Mouse (Mus musculus) macrophage (primary cell): ENCODE measurements around the gene Mdn1. TPM values are rescaled to one million over a fixed set of nuclear protein-coding genes. Genes with fewer than 3 reads are reported as not detected.
A peak's percentile ranks its signal among the peaks of the same experiment; 100 is the strongest.

Experiments
- H3K27ac ChIP-seq: fragments of 350-480 bp; formaldehyde crosslinking; 2 replicates; pipeline ENCODE4 v1.9.0; 2021
- H3K36me3 ChIP-seq: fragments of 350-480 bp; formaldehyde crosslinking; 2 replicates; pipeline ENCODE4 v1.9.0; 2021; ENCODE audit errors: inconsistent target
- H3K4me3 ChIP-seq: fragments of 350-480 bp; formaldehyde crosslinking; 2 replicates; pipeline ENCODE4 v1.9.0; 2021; ENCODE audit errors: inconsistent target
- H3K79me2 ChIP-seq: fragments of 350-480 bp; formaldehyde crosslinking; 2 replicates; pipeline ENCODE4 v1.9.0; 2021; ENCODE audit errors: inconsistent target
- WGBS: methylation state at CpG from one replicate; pipeline ENCODE4 v1.1.7; 2026; ENCODE audit warnings: inconsistent platforms; ENCODE audit not compliant: missing documents; 5-methylcytosine and 5-hydroxymethylcytosine counted together
- polyA plus RNA-seq: library from polyadenylated mRNA; stranded (reverse); fragments of 250-400 nt; gene quantifications from 3 replicates; pipeline ENCODE4 v1.2.4, GENCODE M21; 2018; ENCODE audit warnings: inconsistent platforms
- total RNA-seq, 78 experiments: library from RNA; depleted of rRNA; stranded (reverse); fragments of 250-400 nt; gene quantifications; 1 replicate in 9 of 78; 2 replicates in 24 of 78; 3 replicates in 43 of 78; 4 replicates in 2 of 78; pipeline ENCODE4 v1.2.4; 2018; ENCODE audit warnings: inconsistent platforms in 56 of 78

Gene Mdn1
- total RNA-seq (2018; cell fraction: chromatin; rRNA removed), result 100 to 1,000 TPM in 6 of 26 experiments, 10 to 100 TPM in 20; 51.3 to 129 (median 84.6) TPM
- total RNA-seq (2018; cell fraction: cytosol; rRNA removed), result 10 to 100 TPM in 1 of 26 experiments, 1 to 10 TPM in 25; 2.7 to 10.5 (median 6.5) TPM
- 10 to 100 TPM; 21.0 to 75.3 (median 34.6) TPM for total RNA-seq (2018; cell fraction: nucleus; rRNA removed)
- polyA plus RNA-seq, result 3.9 to 11.0 TPM (median 5.5 TPM) in 3 replicates

- Histone ChIP-seq H3K36me3 (no peaks in the 10 kb centered on the region), H3K79me2 (peaks cover 48% of the 10 kb centered on the region), H3K4me3 (peak within 1 kb of the TSS; percentile 77), H3K27ac (peak within 1 kb of the TSS; percentile 55)
- WGBS, result under 1% methylated on average over 67 of the region's 68 CpGs
Measured at GRCm38 (mm10) chr4:32656918-32657662, at the start of gene Mdn1. Gene Mdn1, plus strand, starts transcription at chr4:32657119.

GRCm38 (mm10) chr4:32615034-32615881 lies 41.7 kb upstream of the Mdn1 start, which contains the start of gene Casp8ap2:
Gene Casp8ap2, plus strand, starts transcription at chr4:32615451.
- WGBS, result under 1% methylated on average over 66 of the region's 67 CpGs
- H3K79me2 ChIP-seq, result peaks cover 48% of the 10 kb centered on the region
- peak within 1 kb of the TSS; percentile 58 for H3K27ac ChIP-seq
- peak within 1 kb of the TSS; percentile 87 for H3K4me3 ChIP-seq
- no peaks in the 10 kb centered on the region for H3K36me3 ChIP-seq

GRCm38 (mm10) chr4:32621637-32622036 lies 35.3 kb upstream of the Mdn1 start:
- Histone ChIP-seq H3K36me3 (0 out of 2 replicates have a peak, but pooled peaks cover 17% of the 10 kb centered on the region), H3K4me3 (no peak overlapping the region), H3K27ac (no peak overlapping the region), H3K79me2 (peaks cover 100% of the 10 kb centered on the region)

GRCm38 (mm10) chr4:32651669-32652068 lies 5.2 kb upstream of the Mdn1 start:
- H3K27ac ChIP-seq, result no peak overlapping the region
- WGBS, result 88% methylated on average over 5 of the region's 5 CpGs
- H3K4me3 ChIP-seq, result no peak overlapping the region
- no peaks in the 10 kb centered on the region for H3K79me2 ChIP-seq
- H3K36me3 ChIP-seq, result peaks cover 29% of the 10 kb centered on the region; the same call in 1 of the 2 replicates

GRCm38 (mm10) chr4:32656146-32656904 lies 594 bp upstream of the Mdn1 start:
- H3K36me3 ChIP-seq, result peaks cover 6% of the 10 kb centered on the region; the same call in 1 of the 2 replicates
- H3K27ac ChIP-seq, result peak overlapping the region; percentile 55
- peaks cover 41% of the 10 kb centered on the region for H3K79me2 ChIP-seq
- H3K4me3 ChIP-seq, result peak overlapping the region; percentile 77
- 67% methylated on average over 11 of the region's 11 CpGs for WGBS

GRCm38 (mm10) chr4:32665843-32666242 lies 8.9 kb downstream of the Mdn1 start:
- WGBS, result 93% methylated on average over 4 of the region's 4 CpGs
- peaks cover 6% of the 10 kb centered on the region; the same call in 1 of the 2 replicates for H3K36me3 ChIP-seq

GRCm38 (mm10) chr4:32668291-32668690 lies 11.4 kb downstream of the Mdn1 start:
- Histone ChIP-seq H3K4me3 (no peak overlapping the region), H3K27ac (no peak overlapping the region), H3K79me2 (no peaks in the 10 kb centered on the region), H3K36me3 (peaks cover 6% of the 10 kb centered on the region; the same call in 1 of the 2 replicates)
- WGBS, result 91% methylated on average over 1 of the region's 1 CpGs

More at GRCm38 (mm10) chr4:32665843-32666242, 8.9 kb downstream of the Mdn1 start:
- no peak overlapping the region for H3K4me3 ChIP-seq
- no peak overlapping the region for H3K27ac ChIP-seq
- H3K79me2 ChIP-seq, result peaks cover 13% of the 10 kb centered on the region; the same call in 1 of the 2 replicates

GRCm38 (mm10) chr4:32669825-32670224 lies 12.9 kb downstream of the Mdn1 start:
- H3K36me3 ChIP-seq, result peaks cover 12% of the 10 kb centered on the region; the same call in 1 of the 2 replicates
- H3K79me2 ChIP-seq, result no peaks in the 10 kb centered on the region
- H3K4me3 ChIP-seq, result no peak overlapping the region
- WGBS, result 94% methylated on average over 2 of the region's 2 CpGs
- H3K27ac ChIP-seq, result no peak overlapping the region

- no peaks in the 10 kb centered on the region for H3K79me2 ChIP-seq
- H3K4me3 ChIP-seq, result no peak overlapping the region
- no peak overlapping the region for H3K27ac ChIP-seq
- 94% methylated on average over 2 of the region's 2 CpGs for WGBS
- peaks cover 12% of the 10 kb centered on the region; the same call in 1 of the 2 replicates for H3K36me3 ChIP-seq
Measured at GRCm38 (mm10) chr4:32674025-32674424, 17.1 kb downstream of the Mdn1 start.

- WGBS, result 66% methylated on average over 3 of the region's 3 CpGs
- Histone ChIP-seq H3K27ac (no peak overlapping the region), H3K36me3 (peaks cover 15% of the 10 kb centered on the region; the same call in 1 of the 2 replicates), H3K4me3 (no peak overlapping the region), H3K79me2 (no peaks in the 10 kb centered on the region)
Measured at GRCm38 (mm10) chr4:32677471-32677870, 20.6 kb downstream of the Mdn1 start.

- 97% methylated on average over 3 of the region's 3 CpGs for WGBS
- peaks cover 6% of the 10 kb centered on the region; the same call in 1 of the 2 replicates for H3K36me3 ChIP-seq
- H3K4me3 ChIP-seq, result no peak overlapping the region
- no peak overlapping the region for H3K27ac ChIP-seq
- no peaks in the 10 kb centered on the region for H3K79me2 ChIP-seq
Measured at GRCm38 (mm10) chr4:32680843-32681242, 23.9 kb downstream of the Mdn1 start.

GRCm38 (mm10) chr4:32682471-32682870 lies 25.6 kb downstream of the Mdn1 start:
- 91% methylated on average over 4 of the region's 4 CpGs for WGBS
- H3K36me3 ChIP-seq, result peaks cover 6% of the 10 kb centered on the region; the same call in 1 of the 2 replicates
- H3K27ac ChIP-seq, result no peak overlapping the region
- no peak overlapping the region for H3K4me3 ChIP-seq
- no peaks in the 10 kb centered on the region for H3K79me2 ChIP-seq

GRCm38 (mm10) chr4:32683061-32683582 lies 26.2 kb downstream of the Mdn1 start:
- peaks cover 6% of the 10 kb centered on the region; the same call in 1 of the 2 replicates for H3K36me3 ChIP-seq
- H3K4me3 ChIP-seq, result no peak overlapping the region
- H3K27ac ChIP-seq, result no peak overlapping the region
- no peaks in the 10 kb centered on the region for H3K79me2 ChIP-seq
- 92% methylated on average over 6 of the region's 6 CpGs for WGBS
